Mouse (Mus musculus): ENCODE measurements at regions not wholly inside any gene's neighbourhood (a gene's known extent, or its start where the extent isn't known, plus 50 kb on each side); places are given as distances from the start of the nearest gene placed in this dataset.

DNA sequence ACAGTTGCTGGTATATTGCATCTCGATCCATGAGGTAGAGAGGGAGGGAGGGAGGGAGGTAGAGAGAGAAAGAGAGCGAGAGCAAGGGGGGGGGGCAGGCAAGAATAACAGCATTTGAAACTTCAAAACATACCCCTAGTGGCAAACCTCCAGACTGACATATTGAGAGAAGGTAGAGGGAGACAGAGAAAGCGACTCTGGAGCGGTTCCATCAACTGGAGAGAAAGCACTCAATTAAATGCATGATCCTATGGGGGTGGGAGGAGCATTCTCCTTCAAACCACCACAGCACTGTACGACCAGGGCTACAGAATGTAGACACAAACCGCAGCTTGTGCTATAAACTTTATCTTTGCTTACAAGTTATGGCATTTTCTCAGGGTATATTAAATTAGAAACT, 345.7 kb upstream of the Klf12 start:
- Histone ChIP-seq H3K4me3 (ENCODE audit: low read depth, low read length) (no peak overlapping the region), H3K36me3 (ENCODE audit: control insufficient read depth, insufficient read depth, low read length) (no peaks in the 10 kb centered on the region), H3K9me3 (ENCODE audit: control insufficient read depth, low read length) (no peaks in the 10 kb centered on the region), H3K27me3 (ENCODE audit: control insufficient read depth, insufficient read depth, low read length) (no peaks in the 10 kb centered on the region), H3K9ac (ENCODE audit: low read length) (no peak overlapping the region), H3K4me2 (no peak overlapping the region), H3K27ac (ENCODE audit: low read depth, low read length) (no peak overlapping the region), H3K4me1 (ENCODE audit: control insufficient read depth, insufficient read depth, low read length) (no peaks in the 10 kb centered on the region)
- 67% methylated on average over 6 of the region's 6 CpGs for WGBS
- ATAC-seq (ENCODE audit: low FRiP score) = no peak
- peak; percentile 33 for DNase-seq (ENCODE audit: low spot score, missing footprints)

DNA sequence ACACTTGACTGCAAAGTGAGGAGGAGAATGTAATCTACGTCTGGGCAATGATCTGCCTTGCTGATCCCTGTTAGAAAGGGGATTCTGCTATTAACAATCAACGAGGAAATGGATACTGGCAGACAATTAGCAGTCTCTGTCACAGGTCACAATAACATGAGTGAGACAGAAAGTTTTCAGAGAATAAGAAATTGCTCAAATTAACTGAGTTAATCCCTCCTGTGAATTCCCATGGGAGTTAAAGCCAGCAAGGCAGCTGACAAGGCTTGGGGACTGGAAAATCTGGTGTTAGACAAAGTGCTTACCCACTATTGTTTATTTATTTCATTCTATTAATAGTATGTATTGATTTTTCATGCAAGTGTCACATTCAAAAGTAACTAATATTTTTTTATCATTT, 343.0 kb upstream of the Klf12 start:
- Histone ChIP-seq H3K27me3 (ENCODE audit: control insufficient read depth, insufficient read depth, low read length) (no peaks in the 10 kb centered on the region), H3K36me3 (ENCODE audit: control insufficient read depth, insufficient read depth, low read length) (no peaks in the 10 kb centered on the region), H3K4me1 (ENCODE audit: control insufficient read depth, insufficient read depth, low read length) (no peaks in the 10 kb centered on the region), H3K27ac (ENCODE audit: low read depth, low read length) (no peak overlapping the region), H3K4me3 (ENCODE audit: low read depth, low read length) (no peak overlapping the region), H3K9me3 (ENCODE audit: control insufficient read depth, low read length) (no peaks in the 10 kb centered on the region), H3K9ac (ENCODE audit: low read length) (no peak overlapping the region), H3K4me2 (no peak overlapping the region)
- DNase-seq (ENCODE audit: low spot score, missing footprints) (no peak), ATAC-seq (ENCODE audit: low FRiP score) (no peak)
- 25% methylated on average over 2 of the region's 2 CpGs for WGBS

DNA sequence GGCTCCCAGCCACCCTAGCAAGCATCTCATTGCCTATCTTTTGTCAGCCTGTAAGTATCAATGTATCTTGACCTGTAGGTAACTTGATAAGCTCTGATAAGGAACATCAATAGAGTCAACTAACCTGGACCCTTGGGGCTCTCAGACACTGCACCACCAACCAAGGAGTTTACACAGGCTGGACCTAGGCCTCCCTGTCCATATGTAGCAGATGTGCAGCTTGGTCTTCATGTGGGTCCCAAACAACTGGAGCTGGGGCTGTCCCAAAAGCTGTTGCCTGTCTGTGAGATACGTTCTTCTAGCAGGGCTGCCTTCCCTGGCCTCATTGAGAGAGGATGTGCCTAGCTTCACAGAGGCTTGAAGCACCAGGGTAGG, 335.2 kb upstream of the Klf12 start:
- Histone ChIP-seq H3K27ac (ENCODE audit: low read depth, low read length) (no peak overlapping the region), H3K4me2 (no peak overlapping the region), H3K9me3 (ENCODE audit: control insufficient read depth, low read length) (no peaks in the 10 kb centered on the region), H3K27me3 (ENCODE audit: control insufficient read depth, insufficient read depth, low read length) (no peaks in the 10 kb centered on the region), H3K4me1 (ENCODE audit: control insufficient read depth, insufficient read depth, low read length) (no peaks in the 10 kb centered on the region), H3K36me3 (ENCODE audit: control insufficient read depth, insufficient read depth, low read length) (no peaks in the 10 kb centered on the region), H3K9ac (ENCODE audit: low read length) (no peak overlapping the region), H3K4me3 (ENCODE audit: low read depth, low read length) (no peak overlapping the region)
- ATAC-seq (ENCODE audit: low FRiP score) (0 out of 2 replicates have a peak, but pooled peaks have one; percentile 33), DNase-seq (ENCODE audit: low spot score, missing footprints) (no peak)
- 67% methylated on average over 1 of the region's 1 CpGs for WGBS

DNA sequence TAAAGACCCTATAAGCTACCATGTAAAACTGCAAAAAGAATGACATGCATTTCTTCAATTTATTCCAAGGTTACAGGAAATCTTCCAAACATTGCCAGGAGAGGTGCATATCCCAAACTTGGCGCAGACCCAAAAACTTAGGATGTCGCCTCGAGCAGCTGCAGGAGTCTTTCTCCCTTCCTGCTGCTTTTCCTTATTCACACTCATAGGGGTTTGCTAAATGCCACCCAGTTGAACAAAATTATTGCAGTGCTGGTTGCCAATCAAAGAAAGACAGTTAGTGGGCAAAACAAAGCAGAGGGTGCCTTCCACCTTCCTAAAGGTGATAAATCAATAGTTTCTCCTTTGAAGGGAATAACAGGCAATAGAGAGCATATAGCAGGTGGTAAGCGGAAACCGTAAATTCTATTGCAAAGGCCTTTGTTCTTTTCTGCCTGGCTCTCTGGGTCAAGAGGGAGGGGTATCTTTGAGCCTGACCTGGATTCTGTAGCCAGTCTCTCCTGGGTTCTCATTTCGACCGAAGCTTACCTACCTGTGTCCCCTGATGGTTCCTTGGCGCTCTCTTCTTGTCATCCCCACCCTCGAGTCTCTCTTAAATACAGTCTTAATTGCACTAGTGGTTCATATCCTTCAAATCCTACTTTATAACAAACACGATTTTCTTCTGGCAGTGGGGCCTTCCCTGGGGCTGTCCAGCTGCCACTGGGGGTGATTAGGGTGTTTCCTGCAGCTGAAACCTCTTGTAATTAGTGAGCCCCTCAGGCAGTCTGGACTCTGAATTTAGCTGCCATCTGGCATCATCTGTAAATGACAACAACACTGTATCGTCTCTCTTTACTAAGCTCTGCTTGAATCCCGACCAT, 334.5 kb upstream of the Klf12 start:
- H3K4me3 ChIP-seq (ENCODE audit: low read depth, low read length) = no peak overlapping the region
- ATAC-seq (ENCODE audit: low FRiP score) (peak; percentile 50; the same call in 1 of the 2 replicates), DNase-seq (ENCODE audit: low spot score, missing footprints) (peak; percentile 84)
- H3K9me3 ChIP-seq (ENCODE audit: control insufficient read depth, low read length) = no peaks in the 10 kb centered on the region
- H3K4me1 ChIP-seq (ENCODE audit: control insufficient read depth, insufficient read depth, low read length) = no peaks in the 10 kb centered on the region
- no peak overlapping the region for H3K27ac ChIP-seq (ENCODE audit: low read depth, low read length)
- no peaks in the 10 kb centered on the region for H3K27me3 ChIP-seq (ENCODE audit: control insufficient read depth, insufficient read depth, low read length)
- no peak overlapping the region for H3K9ac ChIP-seq (ENCODE audit: low read length)
- WGBS = 77% methylated on average over 12 of the region's 12 CpGs
- H3K36me3 ChIP-seq (ENCODE audit: control insufficient read depth, insufficient read depth, low read length) = no peaks in the 10 kb centered on the region
- no peak overlapping the region for H3K4me2 ChIP-seq

DNA sequence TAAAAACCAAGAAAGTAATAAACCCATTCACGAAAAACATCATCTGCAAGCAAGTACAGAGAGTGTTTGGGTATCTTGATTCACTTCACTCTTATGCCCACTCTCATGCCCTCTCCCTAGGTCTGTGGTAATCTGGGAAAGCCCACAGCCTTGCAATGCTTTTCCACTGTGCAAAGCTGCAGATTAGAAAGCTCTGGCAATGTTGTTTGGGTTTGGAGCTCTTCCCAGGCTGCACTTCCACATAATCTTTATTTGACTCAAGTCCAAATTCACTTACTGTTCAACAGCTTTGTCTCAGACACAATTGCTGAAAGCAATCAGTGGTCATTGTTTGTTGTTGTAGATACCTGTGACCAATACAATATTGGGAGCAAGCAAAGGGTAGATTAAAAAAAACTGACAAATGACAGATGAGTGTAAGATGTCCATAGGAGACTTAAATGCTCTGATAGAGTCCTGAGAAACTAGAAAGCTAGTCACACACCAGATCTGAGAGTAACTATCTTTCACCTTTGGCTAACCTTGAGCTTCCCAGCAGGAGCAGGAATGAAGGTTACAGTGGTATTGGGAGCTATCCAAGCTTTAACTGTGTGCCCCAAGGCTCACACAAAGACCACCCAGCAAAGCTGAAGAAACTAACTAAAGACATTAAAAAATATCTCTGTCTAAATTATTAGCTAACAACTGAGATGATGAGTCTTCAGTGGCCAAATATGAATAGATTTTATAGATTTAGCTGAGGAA, 325.7 kb upstream of the Klf12 start:
- H3K36me3 ChIP-seq (ENCODE audit: control insufficient read depth, insufficient read depth, low read length) = no peaks in the 10 kb centered on the region
- ATAC-seq (ENCODE audit: low FRiP score) (no peak), DNase-seq (ENCODE audit: low spot score, missing footprints) (no peak)
- no peak overlapping the region for H3K4me3 ChIP-seq (ENCODE audit: low read depth, low read length)
- no peaks in the 10 kb centered on the region for H3K27me3 ChIP-seq (ENCODE audit: control insufficient read depth, insufficient read depth, low read length)
- H3K27ac ChIP-seq (ENCODE audit: low read depth, low read length) = no peak overlapping the region
- no peaks in the 10 kb centered on the region for H3K9me3 ChIP-seq (ENCODE audit: control insufficient read depth, low read length)
- H3K4me1 ChIP-seq (ENCODE audit: control insufficient read depth, insufficient read depth, low read length) = no peaks in the 10 kb centered on the region
- no peak overlapping the region for H3K4me2 ChIP-seq
- WGBS = 88% methylated on average over 1 of the region's 1 CpGs
- no peak overlapping the region for H3K9ac ChIP-seq (ENCODE audit: low read length)

DNA sequence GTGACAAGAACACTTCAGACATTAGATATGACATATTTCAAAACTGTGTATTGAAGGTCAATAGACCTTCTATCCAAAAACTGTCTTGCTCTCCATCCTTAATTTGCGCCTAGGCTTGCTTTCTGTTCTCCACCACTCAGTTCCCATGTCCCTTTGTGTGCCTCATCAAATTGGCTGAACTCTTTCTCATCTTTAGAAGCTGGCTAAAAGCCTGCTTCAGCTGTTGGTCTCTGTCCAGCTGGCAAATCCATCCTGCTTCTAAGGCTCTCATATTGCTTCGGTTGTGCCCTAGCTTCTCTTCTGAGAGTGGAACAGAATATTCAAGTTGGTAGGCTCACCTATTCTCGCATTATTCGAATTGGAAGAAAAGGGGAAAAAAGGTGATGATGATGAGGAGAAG, 322.6 kb upstream of the Klf12 start:
- ATAC-seq (ENCODE audit: low FRiP score) = no peak
- Histone ChIP-seq H3K4me2 (no peak overlapping the region), H3K4me1 (ENCODE audit: control insufficient read depth, insufficient read depth, low read length) (no peaks in the 10 kb centered on the region), H3K4me3 (ENCODE audit: low read depth, low read length) (no peak overlapping the region), H3K36me3 (ENCODE audit: control insufficient read depth, insufficient read depth, low read length) (no peaks in the 10 kb centered on the region), H3K9me3 (ENCODE audit: control insufficient read depth, low read length) (no peaks in the 10 kb centered on the region), H3K27ac (ENCODE audit: low read depth, low read length) (no peak overlapping the region), H3K27me3 (ENCODE audit: control insufficient read depth, insufficient read depth, low read length) (no peaks in the 10 kb centered on the region), H3K9ac (ENCODE audit: low read length) (no peak overlapping the region)
- no peak for DNase-seq (ENCODE audit: low spot score, missing footprints)
- WGBS = 91% methylated on average over 4 of the region's 4 CpGs

DNA sequence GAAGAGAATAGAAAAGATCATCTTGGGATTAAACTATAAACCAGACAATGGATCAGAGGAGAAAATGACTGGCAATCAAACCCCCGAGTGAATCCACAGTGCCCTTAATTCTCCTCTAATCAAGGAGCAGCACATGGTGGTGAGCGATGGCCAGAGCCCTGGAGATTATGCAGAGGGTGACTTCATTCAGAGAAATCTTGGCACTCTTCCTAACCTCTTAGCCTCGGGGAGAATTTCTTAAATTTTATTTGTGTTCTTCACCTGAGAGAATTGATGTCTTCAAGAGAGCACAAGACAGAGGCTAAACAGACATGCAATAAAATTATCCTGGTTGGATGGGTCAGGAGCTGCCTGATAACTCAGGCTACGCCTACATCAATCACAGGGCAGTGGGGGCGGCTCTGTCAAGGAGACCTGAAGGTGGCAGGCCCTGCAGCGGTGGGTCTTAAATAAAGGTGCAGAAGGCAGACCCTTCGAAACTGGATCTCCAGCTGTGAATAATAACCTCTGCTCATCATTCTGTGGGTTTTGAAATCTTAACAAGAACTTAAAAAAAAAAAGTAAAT, 316.5 kb upstream of the Klf12 start:
- no peak for DNase-seq (ENCODE audit: low spot score, missing footprints)
- H3K9ac ChIP-seq (ENCODE audit: low read length) = no peak overlapping the region
- no peaks in the 10 kb centered on the region for H3K4me1 ChIP-seq (ENCODE audit: control insufficient read depth, insufficient read depth, low read length)
- no peak overlapping the region for H3K4me3 ChIP-seq (ENCODE audit: low read depth, low read length)
- no peaks in the 10 kb centered on the region for H3K27me3 ChIP-seq (ENCODE audit: control insufficient read depth, insufficient read depth, low read length)
- H3K9me3 ChIP-seq (ENCODE audit: control insufficient read depth, low read length) = no peaks in the 10 kb centered on the region
- no peak; the same call in 1 of the 2 replicates for ATAC-seq (ENCODE audit: low FRiP score)
- no peak overlapping the region for H3K27ac ChIP-seq (ENCODE audit: low read depth, low read length)
- no peaks in the 10 kb centered on the region for H3K36me3 ChIP-seq (ENCODE audit: control insufficient read depth, insufficient read depth, low read length)
- no peak overlapping the region for H3K4me2 ChIP-seq
- WGBS = 63% methylated on average over 7 of the region's 7 CpGs

DNA sequence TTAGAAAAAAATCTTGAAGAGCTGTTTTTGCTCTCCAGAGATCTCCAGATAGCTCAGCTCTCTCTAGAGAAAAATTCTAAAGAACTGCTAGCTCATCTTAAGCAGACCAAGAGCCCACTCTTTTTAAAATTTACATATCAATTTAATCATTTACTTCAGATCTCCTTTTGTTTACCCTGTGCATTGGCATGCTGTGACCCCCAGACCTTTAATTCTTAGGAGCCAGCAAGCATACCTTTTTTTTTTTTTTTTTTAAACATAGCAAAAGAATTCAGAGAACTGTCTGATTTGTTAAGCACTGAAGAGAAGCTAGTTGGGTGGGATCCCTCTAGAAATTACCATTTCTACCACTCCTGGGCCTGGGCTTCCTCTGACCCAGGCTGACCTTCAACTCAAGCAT, 285.5 kb upstream of the Klf12 start:
- no peaks in the 10 kb centered on the region for H3K4me1 ChIP-seq (ENCODE audit: control insufficient read depth, insufficient read depth, low read length)
- no peak for ATAC-seq (ENCODE audit: low FRiP score)
- no peak overlapping the region for H3K4me2 ChIP-seq
- no peak overlapping the region for H3K27ac ChIP-seq (ENCODE audit: low read depth, low read length)
- no peak overlapping the region for H3K9ac ChIP-seq (ENCODE audit: low read length)
- H3K9me3 ChIP-seq (ENCODE audit: control insufficient read depth, low read length) = no peaks in the 10 kb centered on the region
- no peak for DNase-seq (ENCODE audit: low spot score, missing footprints)
- no peak overlapping the region for H3K4me3 ChIP-seq (ENCODE audit: low read depth, low read length)
- no peaks in the 10 kb centered on the region for H3K36me3 ChIP-seq (ENCODE audit: control insufficient read depth, insufficient read depth, low read length)
- no peaks in the 10 kb centered on the region for H3K27me3 ChIP-seq (ENCODE audit: control insufficient read depth, insufficient read depth, low read length)

DNA sequence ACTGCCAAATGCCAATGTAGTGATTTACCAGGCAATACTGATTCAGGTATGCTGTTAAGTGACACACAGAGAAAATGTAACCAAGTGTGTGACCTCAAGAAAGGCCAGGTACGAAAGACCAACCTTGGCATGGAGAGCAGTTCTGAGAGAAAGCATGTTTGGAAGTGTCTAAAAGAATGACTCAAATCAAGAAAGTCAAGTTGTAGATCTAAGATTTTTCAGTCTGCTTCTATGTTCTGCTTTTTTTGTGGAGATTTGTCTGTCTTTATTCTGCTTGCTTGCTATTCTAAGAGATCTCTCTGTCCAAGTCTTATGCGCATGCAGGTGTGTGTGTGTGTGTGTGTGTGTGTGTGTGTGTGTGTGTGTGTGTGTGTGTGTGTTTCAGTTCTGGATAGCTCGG, 277.4 kb upstream of the Klf12 start:
- 92% methylated on average over 3 of the region's 3 CpGs for WGBS
- no peak overlapping the region for H3K4me3 ChIP-seq (ENCODE audit: low read depth, low read length)
- no peaks in the 10 kb centered on the region for H3K9me3 ChIP-seq (ENCODE audit: control insufficient read depth, low read length)
- no peaks in the 10 kb centered on the region for H3K27me3 ChIP-seq (ENCODE audit: control insufficient read depth, insufficient read depth, low read length)
- no peak for ATAC-seq (ENCODE audit: low FRiP score)
- DNase-seq (ENCODE audit: low spot score, missing footprints) = no peak
- H3K27ac ChIP-seq (ENCODE audit: low read depth, low read length) = no peak overlapping the region
- H3K36me3 ChIP-seq (ENCODE audit: control insufficient read depth, insufficient read depth, low read length) = no peaks in the 10 kb centered on the region
- H3K4me1 ChIP-seq (ENCODE audit: control insufficient read depth, insufficient read depth, low read length) = no peaks in the 10 kb centered on the region
- H3K4me2 ChIP-seq = no peak overlapping the region
- no peak overlapping the region for H3K9ac ChIP-seq (ENCODE audit: low read length)

Measured in midbrain, embryonic 11.5 days (tissue).